Mouse (Mus musculus) forebrain, postnatal 0 days (tissue): ENCODE data around the gene Mllt6. TPM values are rescaled to one million over a fixed set of nuclear protein-coding genes. Genes with fewer than 3 reads are reported as not detected.

Experiments
- ATAC-seq: fragments of 200-750 bp; cut with Nextera tagmentation; 2 replicates; pipeline ENCODE4 v1.8.0; 2017; ENCODE audit warnings: mild to moderate bottlenecking, moderate library complexity
- DNase-seq: peaks from one replicate; pipeline ENCODE4 v3.0.0-alpha.2; 2015
- H3K27ac ChIP-seq: fragments of 300-500 bp; sonication (generic); 2 replicates; pipeline ENCODE4 v1.5.1; 2014; ENCODE audit warnings: low read depth, mild to moderate bottlenecking, antibody characterized with exemption, low read length, moderate library complexity, mixed read lengths
- H3K27me3 ChIP-seq: fragments of 300-500 bp; sonication (generic); 2 replicates; pipeline ENCODE4 v1.6.1; 2014; ENCODE audit warnings: mild to moderate bottlenecking, low read length, mixed read lengths; ENCODE audit not compliant: insufficient read depth
- H3K36me3 ChIP-seq: fragments of 300-500 bp; sonication (generic); 2 replicates; pipeline ENCODE4 v1.6.1; 2014; ENCODE audit warnings: mild to moderate bottlenecking, moderate library complexity; ENCODE audit not compliant: insufficient read depth
- H3K4me1 ChIP-seq: fragments of 300-500 bp; sonication (generic); 2 replicates; pipeline ENCODE4 v1.6.1; 2014; ENCODE audit warnings: antibody characterized with exemption; ENCODE audit not compliant: insufficient read depth
- H3K4me2 ChIP-seq: fragments of 300-500 bp; sonication (generic); 2 replicates; pipeline ENCODE4 v1.6.1; 2014; ENCODE audit warnings: low read depth, mild to moderate bottlenecking, moderate library complexity
- H3K4me3 ChIP-seq: fragments of 300-500 bp; sonication (generic); 2 replicates; pipeline ENCODE4 v1.5.1; 2014; ENCODE audit warnings: low read depth, low read length, mixed read lengths
- H3K9ac ChIP-seq: fragments of 300-500 bp; sonication (generic); 2 replicates; pipeline ENCODE4 v1.6.1; 2014; ENCODE audit warnings: mild to moderate bottlenecking
- H3K9me3 ChIP-seq: fragments of 300-500 bp; sonication (generic); 2 replicates; pipeline ENCODE4 v1.6.1; 2016; ENCODE audit warnings: low read length
- CTCF ChIP-seq: sonication (generic); IDR thresholded peaks from 2 replicates; pipeline ENCODE4 v1.5.1; 2016; ENCODE audit warnings: antibody characterized with exemption, control low read depth, low read depth
- WGBS: fragments of 180-500 bp; shearing (Covaris S2); extraction: QIAGEN DNeasy Blood & Tissue Kit; methylation state at CpG from one replicate; pipeline ENCODE4 v1.1.7; 2014; 5-methylcytosine and 5-hydroxymethylcytosine counted together
- polyA plus RNA-seq: library from polyadenylated mRNA; unstranded; fragments of >200 nt; fragmentation: Nextera tagmentation; extraction: Ambion mirVana; gene quantifications from 2 replicates; pipeline ENCODE4 v1.2.1, GENCODE M21; 2015
- total RNA-seq: library from RNA; depleted of rRNA; stranded (reverse); fragments of >200 nt; gene quantifications from 2 replicates; pipeline ENCODE4 v1.2.3, GENCODE M21; 2014

Gene Mllt6
- total and polyA plus RNA-seq, 2 experiments from 2014 or later = 1.7 to 48.1 TPM

DNA sequence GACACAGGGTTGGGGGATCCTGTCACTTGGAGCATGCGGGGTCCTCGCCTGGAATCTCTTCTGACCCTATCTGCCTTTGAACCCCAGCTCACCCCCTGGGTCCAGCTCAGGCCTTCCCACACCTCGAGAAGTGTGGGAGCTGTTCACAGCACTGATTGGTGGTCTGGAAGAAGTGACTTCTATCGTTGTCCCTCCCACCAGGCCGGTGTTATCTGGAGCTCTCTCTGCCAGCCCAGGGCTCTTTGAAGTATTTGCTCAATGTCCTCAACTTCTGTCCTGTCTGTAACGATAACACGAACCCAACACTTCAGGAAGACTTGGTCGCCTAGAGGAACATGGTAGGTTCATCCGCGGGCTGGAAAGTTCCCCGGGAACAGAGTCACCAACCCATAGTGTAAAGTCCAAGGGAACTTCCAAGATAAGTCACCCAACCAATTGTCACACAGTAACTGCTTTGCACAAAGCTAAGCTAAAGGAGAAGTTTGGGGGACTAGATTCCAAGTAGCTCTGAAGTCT is 4.4 kb upstream of the Mllt6 start:
- TF ChIP-seq CTCF = no peak
- 77% methylated on average over 11 of the region's 11 CpGs for WGBS
- Histone ChIP-seq H3K36me3 (no peaks in the 10 kb centered on the region), H3K27ac (no peak overlapping the region), H3K27me3 (0 out of 2 replicates have a peak, but pooled peaks cover 7% of the 10 kb centered on the region), H3K4me2 (peak overlapping the region; percentile 83), H3K9ac (no peak overlapping the region), H3K4me1 (peaks cover 9% of the 10 kb centered on the region; the same call in 1 of the 2 replicates), H3K9me3 (no peaks in the 10 kb centered on the region), H3K4me3 (no peak overlapping the region)
- DNase-seq (no peak), ATAC-seq (no peak)

DNA sequence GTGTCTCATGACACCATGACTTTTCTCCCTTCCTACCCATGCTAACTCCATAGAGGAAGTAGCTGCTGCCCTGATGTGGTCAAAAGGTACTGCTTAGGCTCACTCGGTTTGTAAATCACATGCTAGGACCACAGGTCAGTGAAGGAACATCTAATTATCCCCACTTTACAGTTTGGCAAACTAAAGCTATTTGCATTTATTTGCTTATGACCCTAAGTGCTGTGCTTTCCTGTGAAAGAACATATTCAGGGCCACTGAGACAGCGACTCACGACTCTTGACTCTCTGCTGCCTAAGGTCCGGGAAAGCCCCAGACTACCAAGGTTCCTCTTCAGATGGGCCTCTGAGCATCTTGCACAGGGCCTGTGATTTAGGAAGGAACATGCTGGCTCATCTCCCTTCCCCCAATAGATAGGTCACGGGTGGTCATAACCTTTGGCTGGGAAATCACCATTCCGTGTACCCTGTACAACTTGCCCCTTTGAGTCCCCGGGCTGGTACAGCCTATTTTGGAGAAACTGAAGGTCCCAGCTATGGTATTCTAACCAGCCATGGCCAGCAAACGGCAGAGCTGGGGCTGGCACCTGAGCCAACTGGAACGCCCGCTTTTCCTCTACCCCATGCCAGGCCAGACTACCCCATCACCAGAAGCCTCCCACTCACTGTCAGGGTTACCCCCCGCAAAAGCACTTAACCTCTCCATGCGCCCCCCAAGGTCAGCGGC is 3.8 kb upstream of the Mllt6 start:
- 0 out of 2 replicates have a peak, but pooled peaks cover 7% of the 10 kb centered on the region for H3K27me3 ChIP-seq
- no peaks in the 10 kb centered on the region for H3K36me3 ChIP-seq
- TF ChIP-seq CTCF = no peak
- WGBS = 13% methylated on average over 13 of the region's 13 CpGs
- DNase-seq (no peak), ATAC-seq (no peak)
- peak overlapping the region; percentile 55 for H3K4me3 ChIP-seq
- peak overlapping the region; percentile 78 for H3K9ac ChIP-seq
- H3K9me3 ChIP-seq = no peaks in the 10 kb centered on the region
- H3K27ac ChIP-seq = peak overlapping the region; percentile 67; the same call in 1 of the 2 replicates
- peak overlapping the region; percentile 83 for H3K4me2 ChIP-seq
- peaks cover 11% of the 10 kb centered on the region; the same call in 1 of the 2 replicates for H3K4me1 ChIP-seq

DNA sequence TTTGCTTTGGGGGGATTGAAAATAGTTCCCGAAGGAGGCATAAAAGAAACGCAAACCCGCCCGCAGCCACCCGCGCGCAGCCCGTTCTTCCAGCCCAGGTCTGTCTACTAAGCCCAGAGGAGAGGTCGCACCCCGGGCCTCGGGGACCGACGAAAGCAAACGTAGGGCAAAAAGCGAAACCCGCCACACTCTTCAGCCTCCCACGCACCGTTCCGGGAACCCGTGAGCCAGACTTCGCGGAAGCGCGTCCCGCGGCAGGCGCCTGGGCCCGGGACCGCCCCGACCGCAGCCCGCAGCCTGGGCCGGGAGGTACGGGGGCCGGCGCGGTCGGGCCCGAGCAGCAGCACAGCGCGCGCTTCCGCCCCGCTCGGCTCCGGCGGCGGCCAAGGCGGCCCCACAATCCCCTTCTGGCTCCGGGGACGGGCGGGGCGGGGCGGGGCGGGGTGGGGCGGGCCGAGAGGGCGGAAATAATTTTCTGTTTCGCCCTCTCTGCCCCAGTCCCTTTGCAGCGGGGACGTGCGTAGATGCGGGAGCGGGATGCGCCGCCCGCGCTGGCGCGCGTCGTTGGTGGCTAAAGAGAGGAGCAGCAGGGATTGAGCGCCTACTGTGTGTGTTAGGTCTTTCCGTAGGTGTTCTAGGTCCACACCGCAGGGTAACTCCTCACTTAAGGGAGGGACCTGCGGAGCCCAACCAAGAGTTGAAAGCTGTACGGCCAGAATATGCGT is 3.1 kb upstream of the Mllt6 start:
- H3K27ac ChIP-seq = peak overlapping the region; percentile 67

DNA sequence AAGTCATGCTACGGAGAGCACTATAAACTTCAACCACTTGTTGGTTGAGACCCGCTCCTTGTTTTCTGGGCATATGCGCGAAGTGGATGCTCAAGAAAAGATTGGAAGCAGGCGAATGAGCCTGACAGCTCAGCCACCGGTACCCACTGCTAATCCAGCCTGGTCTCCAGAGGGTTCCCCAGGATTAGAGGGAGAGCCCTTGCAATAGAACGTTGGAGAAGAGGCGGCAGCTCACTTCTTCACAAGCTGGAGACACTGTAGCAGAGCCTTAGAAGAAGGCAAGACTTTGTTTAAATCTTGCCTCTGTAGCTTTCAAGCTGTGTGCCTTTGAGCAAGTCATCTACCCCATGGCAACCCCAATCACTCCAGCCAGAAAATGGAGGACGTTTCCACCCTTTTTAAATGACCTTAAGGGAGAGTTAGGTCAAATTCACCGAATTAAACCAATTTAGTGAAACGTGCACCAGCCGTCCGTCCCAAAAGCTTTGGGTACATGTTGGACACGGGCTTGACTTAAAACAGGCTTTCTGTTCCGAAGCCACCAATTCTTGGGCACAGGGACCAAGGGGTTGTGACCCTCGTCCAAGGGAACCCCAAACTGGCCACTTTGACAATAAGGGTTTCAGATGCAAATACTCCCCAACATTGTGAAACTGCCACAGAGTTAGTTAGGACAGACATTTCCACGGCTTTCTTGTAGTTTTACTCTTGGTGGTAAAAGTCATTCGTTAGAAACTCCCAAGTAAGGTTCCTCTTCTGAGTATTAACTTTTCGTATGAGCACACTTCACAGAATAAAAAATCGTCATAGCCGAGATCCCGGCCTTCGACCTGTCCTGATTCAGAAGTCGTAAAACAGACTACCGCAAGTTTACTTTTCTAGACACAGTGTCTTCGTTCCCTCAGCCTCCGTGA is 2.2 kb upstream of the Mllt6 start:
- H3K27ac ChIP-seq = no peak overlapping the region

More for the DNA sequence above, 3.1 kb upstream of the Mllt6 start:
- WGBS = under 1% methylated on average over 74 of the region's 78 CpGs
- TF ChIP-seq CTCF = no peak
- ATAC-seq = peak; percentile 90
- Histone ChIP-seq H3K27me3 (0 out of 2 replicates have a peak, but pooled peaks cover 7% of the 10 kb centered on the region), H3K4me1 (peaks cover 14% of the 10 kb centered on the region; the same call in 1 of the 2 replicates), H3K9me3 (no peaks in the 10 kb centered on the region), H3K4me3 (peak overlapping the region; percentile 55), H3K9ac (peak overlapping the region; percentile 78), H3K36me3 (no peaks in the 10 kb centered on the region), H3K4me2 (peak overlapping the region; percentile 83)
- peak; percentile 78 for DNase-seq

DNA sequence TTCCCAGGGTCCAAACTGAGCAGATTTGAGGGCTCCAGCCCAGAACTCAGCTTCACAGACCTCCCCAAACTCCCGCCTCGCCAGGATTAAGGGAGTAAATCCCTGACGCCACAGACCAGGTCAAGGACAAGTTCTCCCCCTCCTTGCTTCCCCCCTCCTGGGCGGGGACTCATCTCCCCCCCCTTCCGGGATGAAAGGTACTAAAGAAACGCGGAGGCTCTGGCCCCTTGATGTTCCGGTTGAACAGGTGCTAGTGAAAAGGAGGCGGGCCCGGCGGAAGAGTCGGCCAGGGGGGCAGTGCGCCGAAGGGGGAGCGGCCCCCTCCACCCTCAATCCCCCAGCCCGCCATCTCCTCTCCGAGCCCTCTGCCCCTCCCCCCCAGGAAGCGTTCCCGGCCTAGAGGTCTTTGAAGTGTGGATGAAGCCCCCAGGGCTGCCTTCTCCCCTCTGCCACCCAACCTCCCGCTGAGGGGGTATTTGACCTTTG is 1.5 kb upstream of the Mllt6 start:
- ATAC-seq (no peak), DNase-seq (no peak)
- no peak for TF ChIP-seq CTCF
- no peaks in the 10 kb centered on the region; the same call in 1 of the 2 replicates for H3K36me3 ChIP-seq
- no peak overlapping the region for H3K9ac ChIP-seq
- no peaks in the 10 kb centered on the region for H3K9me3 ChIP-seq
- 0 out of 2 replicates have a peak, but pooled peaks cover 7% of the 10 kb centered on the region for H3K27me3 ChIP-seq
- H3K4me2 ChIP-seq = peak overlapping the region; percentile 81
- H3K4me1 ChIP-seq = peaks cover 14% of the 10 kb centered on the region; the same call in 1 of the 2 replicates
- under 1% methylated on average over 20 of the region's 20 CpGs for WGBS
- 0 out of 2 replicates have a peak overlapping the region, but pooled peaks have one; percentile 2 for H3K4me3 ChIP-seq
- no peak overlapping the region for H3K27ac ChIP-seq

More for the DNA sequence above, 2.2 kb upstream of the Mllt6 start:
- no peak for TF ChIP-seq CTCF
- ATAC-seq (no peak; the same call in 1 of the 2 replicates), DNase-seq (no peak)
- H3K27me3 ChIP-seq = 0 out of 2 replicates have a peak, but pooled peaks cover 7% of the 10 kb centered on the region
- H3K9ac ChIP-seq = peak overlapping the region; percentile 78
- H3K4me1 ChIP-seq = peaks cover 14% of the 10 kb centered on the region; the same call in 1 of the 2 replicates
- 6% methylated on average over 27 of the region's 27 CpGs for WGBS
- peak overlapping the region; percentile 83 for H3K4me2 ChIP-seq
- no peaks in the 10 kb centered on the region for H3K9me3 ChIP-seq
- H3K4me3 ChIP-seq = peak overlapping the region; percentile 55
- H3K36me3 ChIP-seq = no peaks in the 10 kb centered on the region
